ENCODE assay signal across 14 mouse cellular contexts in genomic region chr8:125515665-125516064, GRCm38 (mm10). TPM values are rescaled to one million over a fixed set of nuclear protein-coding genes. Genes with fewer than 3 reads are reported as not detected.
DNase-seq lines count a peak whose midpoint lies in the region; ATAC-seq and TF ChIP-seq lines count a peak whose summit lies in the region.
"Had no signal": no experiment of that assay in that cellular context is flagged by ENCODE, and none has a peak within 500 bp of the region (broad histone marks: within the 10 kb centered on the region; RNA-seq: fewer than 3 reads in every experiment).

No protein-coding gene starts in this region.

- no peak overlapping the region for H3K4me3 ChIP-seq in heart, embryonic 12.5 days
- H3K4me3 ChIP-seq in heart, embryonic 14.5 days (ENCODE audit: control insufficient read depth in 1 of 2, insufficient read depth in 1 of 2, low read depth in 1 of 2, low read length in 2 of 2), result no peak overlapping the region
- no peak overlapping the region for H3K4me3 ChIP-seq in midbrain, postnatal 0 days (ENCODE audit: low read depth, low read length)
- H3K4me3 ChIP-seq: megakaryocyte, embryonic 14.5 days had no signal

- no peak overlapping the region for H3K4me2 ChIP-seq in heart, embryonic 12.5 days
- no peak overlapping the region for H3K4me2 ChIP-seq in heart, embryonic 14.5 days (ENCODE audit: low read length)
- H3K4me2 ChIP-seq in midbrain, postnatal 0 days (ENCODE audit: low read depth, low read length, poor library complexity, severe bottlenecking), result no peak overlapping the region
- H3K4me2 ChIP-seq: hindbrain, embryonic 14.5 days; lung, embryonic 14.5 days had no signal

- no peak for TF ChIP-seq CTCF in midbrain, postnatal 0 days (IDR thresholded peaks at IDR 0.05)

- 0 out of 2 replicates have a peak, but pooled peaks cover 4% of the 10 kb centered on the region for H3K36me3 ChIP-seq in heart, embryonic 12.5 days
- peaks cover 17% of the 10 kb centered on the region; the same call in 1 of the 2 replicates for H3K36me3 ChIP-seq in heart, embryonic 14.5 days (ENCODE audit: control insufficient read depth, insufficient read depth, low read length)
- no peaks in the 10 kb centered on the region for H3K36me3 ChIP-seq in midbrain, postnatal 0 days (ENCODE audit: insufficient read depth, low read length)

- H3K27me3 ChIP-seq in heart, embryonic 12.5 days (replicated peaks), result no peaks in the 10 kb centered on the region
- H3K27me3 ChIP-seq in heart, embryonic 14.5 days (ENCODE audit: control insufficient read depth, insufficient read depth, low read length), result no peaks in the 10 kb centered on the region
- H3K27me3 ChIP-seq in midbrain, postnatal 0 days (ENCODE audit: insufficient read depth, low read length), result no peaks in the 10 kb centered on the region

- no peaks in the 10 kb centered on the region for H3K9me3 ChIP-seq in heart, embryonic 12.5 days (replicated peaks)
- H3K9me3 ChIP-seq in heart, embryonic 14.5 days (ENCODE audit: control insufficient read depth, low read length), result no peaks in the 10 kb centered on the region
- no peaks in the 10 kb centered on the region for H3K9me3 ChIP-seq in midbrain, postnatal 0 days (ENCODE audit: low read length)

- WGBS in heart, embryonic 12.5 days, result 25% methylated on average over 8 of the region's 8 CpGs
- WGBS in heart, embryonic 14.5 days, result 28% methylated on average over 8 of the region's 8 CpGs
- WGBS in midbrain, postnatal 0 days, result 64% methylated on average over 8 of the region's 8 CpGs

- intact Hi-C loops in heart, postnatal 25 days (cut with DNase I), result loop anchor here (5.0 kb wide), 1 partner anchor 318 kb away; no protein-coding TSS in a partner anchor

- no peak for ATAC-seq in heart, embryonic 12.5 days (ENCODE audit: insufficient number of reproducible peaks, low FRiP score)
- ATAC-seq in heart, embryonic 14.5 days (ENCODE audit: insufficient number of reproducible peaks, insufficient read depth, low FRiP score, low read depth), result no peak
- ATAC-seq in midbrain, postnatal 0 days (ENCODE audit: low FRiP score), result no peak

- DNase-seq in adrenal gland, adult (ENCODE audit: inconsistent age in 2 of 2, low spot score in 1 of 2), result peak; percentile 76 to 90
- no peak for DNase-seq in adrenal gland, adult 18-20 months (ENCODE audit: low spot score in 2 of 2)
- DNase-seq in heart, postnatal 25 days (ENCODE audit: low spot score), result no peak
- peak; percentile 70 for DNase-seq in adrenal gland, postnatal 14 days
- no peak for DNase-seq in thymus, adult 18-20 months
- DNase-seq in midbrain, postnatal 0 days (ENCODE audit: low spot score), result no peak
- DNase-seq: kidney, adult 2 months; liver; lung, embryonic 14.5 days; right cerebral cortex, postnatal 14 days had no signal

- H3K27ac ChIP-seq in heart, embryonic 12.5 days (ENCODE audit: poor library complexity, severe bottlenecking), result peak overlapping the region; percentile 71
- peak overlapping the region; percentile 42 to 92 for H3K27ac ChIP-seq in heart, embryonic 14.5 days (replicated peaks in 1 of 2; ENCODE audit: control insufficient read depth in 1 of 2, insufficient read depth in 1 of 2, low read depth in 2 of 2, low read length in 2 of 2)
- H3K27ac ChIP-seq in midbrain, postnatal 0 days (ENCODE audit: low read depth, low read length), result no peak overlapping the region
- H3K27ac ChIP-seq: hindbrain, embryonic 14.5 days had no signal

- H3K9ac ChIP-seq in heart, embryonic 12.5 days, result 0 out of 2 replicates have a peak overlapping the region, but pooled peaks have one; percentile 13
- H3K9ac ChIP-seq in heart, embryonic 14.5 days (ENCODE audit: low read length), result no peak overlapping the region
- no peak overlapping the region for H3K9ac ChIP-seq in midbrain, postnatal 0 days (replicated peaks; ENCODE audit: low read length, poor library complexity, severe bottlenecking)
- H3K9ac ChIP-seq: hindbrain, embryonic 14.5 days; lung, embryonic 14.5 days had no signal

- H3K4me1 ChIP-seq in heart, embryonic 12.5 days (replicated peaks), result peaks cover 89% of the 10 kb centered on the region
- H3K4me1 ChIP-seq in heart, embryonic 14.5 days (ENCODE audit: control insufficient read depth in 2 of 2, insufficient read depth in 2 of 2, low read length in 2 of 2), result peaks cover 49 to 83% of the 10 kb centered on the region in 2 experiments
- peaks cover 14% of the 10 kb centered on the region for H3K4me1 ChIP-seq in midbrain, postnatal 0 days (ENCODE audit: insufficient read depth, low read length)

RNA-seq across cellular contexts. Expression of gene Sipa1l2, which starts 53.9 kb away (rescaled TPM):
- 10 to 100 TPM; 34.3 to 48.1 TPM for total RNA-seq in adrenal gland, adult 18-20 months (2021)
- polyA plus RNA-seq in heart, embryonic 12.5 days (2016; fragmentation: Nextera tagmentation; extraction: Ambion mirVana), result 32.8 and 36.0 TPM in 2 replicates
- total RNA-seq in heart, postnatal 25 days (2021), result 10 to 100 TPM; 43.7 to 44.8 TPM
- 36.6 and 37.9 TPM in 2 replicates for total RNA-seq in adrenal gland, postnatal 14 days (2021)
- polyA plus RNA-seq in heart, embryonic 14.5 days (2014; fragmentation: Nextera tagmentation; extraction: Ambion mirVana), result 17.8 and 18.0 TPM in 2 replicates
- total RNA-seq in midbrain, postnatal 0 days (2014; rRNA removed), result 52.6 and 53.7 TPM in 2 replicates
- 8.8 and 10.1 TPM in 2 replicates for polyA plus RNA-seq in midbrain, postnatal 0 days (2015; fragmentation: Nextera tagmentation; extraction: Ambion mirVana)

Comparison
In these comparisons a context has a peak if more than half of its experiments do, and no peak if none do; other contexts are left out.
1. DNase-seq: peak in adrenal gland, adult (2 of 2) and adrenal gland, postnatal 14 days (single experiment); none in adrenal gland, adult 18-20 months (0 of 2), heart, postnatal 25 days (single experiment), thymus, adult 18-20 months (0 of 2) and midbrain, postnatal 0 days (single experiment).